Mouse (Mus musculus) left cerebral cortex, adult 8-10 months (tissue): ENCODE measurements around the gene Dtd1. TPM values are rescaled to one million over a fixed set of nuclear protein-coding genes. Genes with fewer than 3 reads are reported as not detected.
"Not testable (repeated sequence)": the region's sequence is repeated elsewhere in the genome, so short reads cannot be mapped to it uniquely, and the experiment has no call there.

Experiments
- DNase-seq, 2 experiments: peaks; one replicate each; pipeline ENCODE4 v3.0.0; 2022; ENCODE audit warnings: low spot score in 2 of 2
- total RNA-seq, 4 experiments: library from RNA; stranded (reverse); gene quantifications; 2 replicates each; pipeline ENCODE4 v1.2.4; 2022

Gene Dtd1
- 10 to 100 TPM; 59.8 to 64.5 (median 62.2) TPM for total RNA-seq

DNA sequence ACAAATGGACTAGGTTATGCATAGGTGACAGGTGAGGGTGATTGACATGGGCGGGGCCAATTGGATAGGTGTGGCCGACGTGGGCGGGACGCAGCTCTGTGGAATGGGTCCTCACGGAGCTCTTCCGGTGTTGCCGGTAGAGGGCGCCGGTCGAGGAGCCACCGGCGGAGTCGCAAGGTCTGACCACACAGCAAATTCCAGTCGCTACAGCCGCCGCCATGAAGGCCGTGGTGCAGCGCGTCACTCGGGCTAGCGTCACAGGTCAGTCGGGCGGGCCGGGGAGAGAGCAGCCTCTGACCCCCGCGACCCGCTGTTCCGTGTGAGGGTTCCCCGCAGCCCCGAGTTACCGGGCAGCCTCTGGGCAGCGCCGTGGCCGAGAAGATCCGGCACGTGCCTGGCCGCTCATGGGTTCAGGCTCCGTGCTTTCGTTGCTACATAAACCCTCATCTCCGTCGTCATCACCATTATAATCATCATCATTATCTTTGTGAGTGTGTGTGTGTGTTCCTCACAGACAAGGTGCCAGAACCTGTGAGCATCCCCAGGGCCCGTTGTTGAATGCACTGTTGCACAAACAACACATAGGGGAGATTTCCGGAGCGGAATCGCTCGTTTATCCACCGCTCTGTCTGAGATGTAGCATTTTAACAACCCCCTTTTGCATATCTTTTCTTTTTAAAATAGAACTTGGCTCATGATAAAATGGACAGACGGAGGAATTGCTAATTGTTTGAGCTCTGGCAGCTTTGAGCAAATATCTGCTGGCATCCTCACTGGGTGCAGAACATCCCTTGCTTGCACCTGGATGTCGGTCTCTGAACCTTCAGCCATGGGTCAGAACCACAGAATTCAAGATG lies at the start of gene Dtd1:
Gene Dtd1, plus strand, starts transcription at position 67 of the 857 bp plus-strand sequence.
- peak; percentile 77 to 90 for DNase-seq

DNA sequence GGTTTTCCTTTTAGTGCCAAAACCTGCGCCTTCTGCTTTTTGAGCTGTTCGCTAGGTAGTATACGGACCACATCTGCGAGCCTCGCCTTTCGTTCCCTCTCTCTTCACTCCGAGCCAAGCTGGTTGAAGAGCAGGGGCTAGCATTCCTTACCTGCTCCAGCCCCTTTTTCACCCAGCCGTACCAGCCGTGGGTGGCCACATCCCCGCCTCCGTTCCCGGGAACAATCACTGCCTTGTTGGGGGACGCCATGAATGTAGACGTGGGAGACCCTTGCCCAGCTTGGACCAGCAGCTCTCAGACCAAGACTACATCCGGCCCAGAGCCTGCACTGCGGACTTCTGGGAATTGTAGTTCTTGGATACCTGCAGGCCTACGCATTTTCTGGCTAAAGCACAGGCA lies 49.2 kb upstream of the Dtd1 start, which contains the start of gene Rbbp9:
Gene Rbbp9, minus strand, starts transcription at position 341 of the 400 bp plus-strand sequence.
- DNase-seq: peak; percentile 60 to 65

DNA sequence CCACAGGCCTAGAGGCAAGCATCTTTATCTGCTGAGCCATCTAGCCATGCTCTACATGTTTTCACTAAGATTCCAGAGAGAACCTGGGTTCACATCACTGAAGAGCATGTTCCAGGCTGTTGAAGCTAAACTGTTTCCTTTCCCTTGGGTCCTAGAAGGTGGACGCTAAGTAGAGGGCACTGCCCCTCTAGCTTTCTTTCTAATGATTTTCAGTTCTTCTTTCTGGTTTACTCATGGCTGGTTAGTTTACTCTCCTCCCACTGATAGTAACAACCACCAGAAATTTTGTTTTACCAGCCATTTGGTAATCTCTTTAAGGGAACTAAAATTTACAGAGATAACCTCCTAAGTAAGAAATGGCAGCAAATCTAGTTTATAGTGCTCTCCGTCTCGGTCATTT lies 45.8 kb upstream of the Dtd1 start:
- no peak for DNase-seq

DNA sequence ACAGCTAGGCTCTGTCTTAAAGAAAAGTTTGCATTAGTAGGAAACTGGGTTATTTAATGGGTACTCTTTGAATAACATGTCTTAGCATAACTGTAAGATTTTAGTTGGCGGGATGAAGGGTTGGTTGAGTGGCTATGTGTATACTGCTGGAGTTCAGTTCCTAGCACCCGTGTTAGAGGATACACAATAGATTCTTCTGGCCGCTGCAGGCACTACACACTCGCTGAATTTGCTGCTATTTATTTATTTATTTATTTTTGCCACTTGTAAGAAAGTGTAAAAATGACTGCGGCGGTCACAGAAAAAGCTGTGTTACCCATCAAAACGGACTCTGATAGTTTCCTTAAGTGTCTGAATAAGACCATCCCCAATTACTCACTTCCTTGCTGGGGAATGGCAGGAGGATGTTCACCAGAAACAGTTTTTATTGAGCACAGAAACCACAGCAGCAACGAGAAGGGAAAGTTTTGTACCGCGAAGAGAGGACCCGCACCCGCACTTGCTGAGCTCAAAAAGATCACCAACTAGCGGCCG lies 44.3 kb upstream of the Dtd1 start:
- DNase-seq: no peak

DNA sequence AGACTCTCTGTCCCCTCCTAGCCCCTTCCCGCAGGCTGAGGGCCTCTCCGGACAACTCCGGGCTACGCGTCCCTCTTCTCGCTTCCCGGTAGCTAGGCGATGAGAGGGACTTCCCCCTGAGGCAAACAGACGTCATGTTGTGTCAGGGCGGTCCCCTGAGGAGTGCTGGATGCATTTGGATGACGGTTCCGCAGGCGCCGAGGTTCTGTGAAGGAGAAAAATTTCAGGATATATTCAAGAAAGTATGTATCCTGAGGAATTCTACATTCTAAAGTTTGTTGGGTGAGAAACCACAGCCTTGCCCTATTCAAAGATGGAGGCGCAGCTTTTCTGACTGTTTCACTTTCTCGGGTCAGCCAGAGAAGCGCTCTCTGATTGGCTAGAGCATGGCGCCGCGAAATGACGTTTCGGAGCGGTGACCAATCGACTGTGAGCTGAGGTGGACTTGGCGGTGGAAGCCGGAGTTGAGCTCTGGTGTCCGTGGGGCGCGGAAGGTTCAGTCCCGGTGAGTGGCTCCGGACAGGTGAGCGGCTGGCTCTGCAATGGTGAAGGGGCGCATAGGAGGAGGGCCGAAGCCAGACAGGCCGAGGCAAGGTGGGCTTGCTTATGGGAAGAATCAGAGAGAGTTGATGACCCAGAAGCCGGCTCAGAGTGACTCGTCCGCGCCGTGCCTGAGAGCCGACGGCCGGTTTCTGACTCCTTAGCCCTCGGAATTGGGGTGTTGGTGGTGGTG lies 43.7 kb upstream of the Dtd1 start, which contains the start of gene Sec23b:
Gene Sec23b, plus strand, starts transcription at position 410 of the 733 bp plus-strand sequence.
- DNase-seq: peak; percentile 94 to 95

DNA sequence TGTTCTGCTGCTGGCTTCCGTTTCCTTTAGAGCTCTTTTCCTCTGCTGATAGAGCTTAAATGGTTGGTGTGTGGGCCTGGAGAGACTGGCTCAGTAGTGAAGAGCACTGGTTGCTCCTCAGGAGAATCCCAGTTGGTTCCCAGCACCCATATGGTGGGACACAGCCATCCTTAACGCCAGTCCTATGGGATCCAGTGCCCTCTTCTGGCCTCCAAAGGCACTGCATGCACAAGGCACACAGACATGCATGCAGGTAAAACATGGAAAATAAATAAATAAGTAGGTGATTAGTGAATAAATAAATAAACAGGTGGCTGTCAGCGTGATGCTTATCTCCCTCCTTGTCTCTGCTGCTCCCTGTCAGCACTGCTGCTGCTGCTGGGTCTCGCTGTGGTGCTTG lies 11.0 kb upstream of the Dtd1 start:
- no peak for DNase-seq

DNA sequence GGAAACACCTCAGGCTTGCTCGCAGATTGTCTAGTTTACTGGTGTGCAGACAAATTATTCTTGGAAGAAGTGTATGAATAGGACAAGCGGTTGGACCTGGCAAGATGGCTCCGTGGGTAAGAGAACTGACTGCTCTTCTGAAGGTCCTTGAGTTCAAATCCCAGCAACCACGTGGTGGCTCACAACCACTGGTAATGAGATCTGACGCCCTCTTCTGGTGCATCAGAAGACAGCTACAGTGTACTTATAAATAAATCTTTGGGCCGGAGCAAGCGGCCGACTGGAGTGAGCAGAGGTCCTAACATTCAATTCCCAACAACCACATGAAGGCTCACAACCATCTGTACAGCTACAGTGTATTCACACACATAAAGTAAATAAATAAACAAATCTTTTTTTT lies 6.7 kb upstream of the Dtd1 start:
- not testable (repeated sequence) for DNase-seq

DNA sequence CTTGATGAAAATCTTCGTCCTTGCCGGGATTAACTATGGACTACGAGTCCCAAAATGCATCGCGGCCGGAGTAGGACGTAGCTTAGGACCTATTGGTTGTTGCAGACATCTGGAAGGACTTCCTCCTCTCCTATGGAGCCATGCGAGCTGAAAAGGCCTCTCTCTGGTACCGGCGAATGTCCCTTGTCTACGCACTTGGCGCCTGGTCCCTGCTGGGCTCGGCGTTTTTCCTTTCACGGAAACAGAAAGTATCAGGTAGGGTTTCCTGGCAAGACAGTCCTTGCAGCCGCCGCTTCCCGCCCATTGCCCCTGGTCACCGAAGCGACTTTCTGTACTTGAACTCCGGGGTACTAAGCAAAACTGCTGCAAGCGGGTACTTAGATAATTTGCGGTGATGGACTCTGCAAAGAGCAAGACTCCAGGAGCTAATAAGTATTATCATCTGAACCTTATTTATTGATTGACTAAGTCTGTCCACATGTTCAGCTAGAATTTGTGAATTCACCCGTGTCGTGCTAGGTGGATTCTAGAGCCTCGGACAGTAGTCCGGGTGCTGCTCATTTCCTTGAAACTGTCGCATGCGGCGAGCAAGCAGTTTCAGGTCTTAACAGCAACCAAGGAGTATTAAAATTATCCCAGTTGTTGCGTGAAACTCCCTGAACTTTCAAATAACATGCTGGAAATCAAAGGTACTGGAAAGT lies 5.6 kb upstream of the Dtd1 start, which contains the start of gene Smim26:
Gene Smim26, plus strand, starts transcription at position 104 of the 701 bp plus-strand sequence.
- peak; percentile 65 to 83 for DNase-seq

DNA sequence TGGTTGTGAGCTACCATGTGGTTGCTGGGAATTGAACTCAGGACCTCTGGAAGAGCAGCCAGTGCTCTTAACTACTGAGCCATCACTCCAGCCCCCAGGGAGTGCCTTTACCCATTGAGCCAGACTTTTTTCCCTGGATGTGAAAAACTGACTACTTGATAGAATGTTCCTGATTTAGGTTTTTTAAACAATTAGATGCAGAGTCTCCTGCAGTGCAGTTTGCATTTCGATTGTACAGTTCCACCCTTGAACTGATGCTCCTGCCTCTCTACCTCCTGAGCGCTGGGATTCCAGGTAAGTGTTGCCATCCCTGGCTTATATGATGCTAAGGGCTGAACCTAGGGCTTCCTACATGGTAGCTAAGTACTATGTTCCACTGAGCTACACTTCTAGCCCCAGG lies 1.7 kb upstream of the Dtd1 start:
- DNase-seq: no peak

DNA sequence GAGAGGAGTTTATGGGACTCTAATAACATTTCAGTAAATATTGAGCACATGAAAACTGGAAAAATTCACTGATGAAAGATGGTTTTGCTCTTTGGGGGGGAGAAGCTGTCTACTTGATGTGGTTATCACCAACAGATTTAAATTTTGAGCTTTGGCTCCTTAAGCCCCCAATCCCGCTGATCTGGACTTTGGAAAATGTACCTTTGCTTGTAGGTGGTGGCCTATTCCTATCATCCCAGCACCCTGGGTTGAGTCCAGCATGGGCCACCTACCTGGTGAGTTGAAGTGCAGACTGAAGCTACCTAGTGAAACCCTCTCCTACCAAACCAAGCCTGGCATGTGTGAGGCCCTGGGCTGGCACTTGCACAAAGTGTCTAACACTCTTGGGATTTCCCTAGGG lies 1.9 kb downstream of the Dtd1 start:
- no peak for DNase-seq

DNA sequence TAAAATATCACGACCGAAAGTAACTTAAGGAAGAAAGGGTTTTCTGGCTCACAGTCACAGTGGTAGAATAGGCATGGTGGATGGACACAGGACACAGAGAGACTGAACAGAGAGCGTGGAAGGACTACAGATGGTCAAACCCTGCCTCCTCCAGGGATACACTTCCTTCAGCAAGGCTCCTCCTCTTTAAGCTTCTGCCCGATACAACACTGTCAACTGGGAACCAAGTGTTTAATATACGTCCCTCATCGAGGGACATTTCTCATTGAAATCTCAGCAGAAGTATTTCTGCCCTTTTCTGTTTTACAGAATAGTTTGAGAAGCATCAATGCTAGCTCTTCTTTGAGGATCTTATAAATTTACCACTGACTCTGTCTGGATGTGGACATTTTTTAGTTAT lies 14.3 kb downstream of the Dtd1 start:
- DNase-seq: no peak

DNA sequence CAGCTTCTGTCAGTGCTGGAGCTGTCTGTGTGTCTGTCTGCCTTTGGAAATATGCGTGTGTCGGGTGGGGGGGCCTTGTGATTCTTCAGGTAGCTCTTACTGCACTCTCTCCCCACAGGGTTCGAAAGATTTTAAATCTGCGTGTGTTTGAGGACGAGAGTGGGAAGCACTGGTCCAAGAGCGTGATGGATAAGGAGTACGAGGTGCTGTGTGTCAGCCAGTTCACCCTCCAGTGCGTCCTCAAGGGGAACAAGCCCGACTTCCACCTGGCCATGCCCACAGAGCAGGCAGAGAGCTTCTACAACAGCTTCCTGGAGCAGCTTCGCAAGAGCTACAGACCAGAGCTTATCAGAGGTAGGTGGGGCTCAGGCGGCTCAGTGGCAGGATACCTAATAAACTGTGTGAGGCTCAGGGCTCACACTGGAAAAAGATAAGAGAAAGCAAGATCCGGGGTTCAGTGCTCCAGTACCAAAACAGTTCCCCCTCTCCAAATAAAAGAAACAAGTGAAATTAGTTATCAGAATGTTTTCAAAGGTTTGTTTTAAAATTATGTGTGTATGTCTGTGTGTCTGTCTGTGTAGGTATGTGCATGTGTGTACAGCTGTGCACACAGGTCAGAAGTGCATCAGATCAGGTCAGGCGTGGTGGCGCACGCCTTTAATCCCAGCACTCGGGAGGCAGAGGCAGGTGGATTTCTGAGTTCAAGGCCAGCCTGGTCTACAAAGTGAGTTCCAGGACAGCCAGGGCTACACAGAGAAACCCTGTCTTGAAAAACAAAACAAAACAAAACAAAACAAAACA lies 17.6 kb downstream of the Dtd1 start:
- no peak for DNase-seq

DNA sequence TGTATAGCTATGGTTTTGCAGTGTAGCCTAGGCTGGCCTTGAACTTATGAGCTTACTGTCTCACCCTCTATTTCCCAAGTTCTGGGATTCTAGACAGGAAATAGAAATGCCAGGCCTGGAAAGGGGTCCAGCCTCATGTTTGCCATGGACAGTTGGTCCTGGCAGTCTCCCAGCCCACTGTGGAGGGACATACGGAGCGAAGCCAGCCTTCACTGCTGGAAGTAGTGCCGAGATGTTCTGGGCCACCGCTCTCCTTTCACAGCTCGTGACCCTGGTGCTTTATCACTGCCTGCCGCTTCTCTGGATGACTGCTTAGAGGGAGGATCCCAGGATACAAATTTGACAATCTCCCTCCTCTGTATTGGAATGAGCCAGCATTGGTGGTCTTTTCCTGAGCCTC lies 21.8 kb downstream of the Dtd1 start:
- DNase-seq: peak in 1 of 2 experiments; percentile 3

GRCm38 (mm10) chr2:144633551-144633950 lies 33.9 kb downstream of the Dtd1 start:
- DNase-seq: no peak

DNA sequence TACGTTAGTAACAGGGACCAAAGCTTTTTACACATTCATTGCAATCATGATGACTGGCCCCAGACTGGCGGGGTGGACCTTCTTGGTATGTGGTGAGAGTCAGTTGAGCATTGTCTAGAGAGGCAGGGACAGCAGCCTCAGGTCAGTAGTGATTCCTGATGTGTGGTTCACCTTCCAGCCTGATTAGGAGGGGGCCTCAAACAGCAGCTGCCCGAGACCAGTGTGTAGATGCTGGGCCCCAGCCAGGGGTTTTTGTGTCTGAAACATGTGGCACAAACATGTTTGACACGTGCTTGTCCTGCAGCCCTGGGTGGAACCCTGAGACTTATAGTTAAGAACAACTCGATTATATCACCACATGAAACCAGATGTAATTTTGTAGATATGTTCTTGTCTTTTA lies 34.5 kb downstream of the Dtd1 start:
- DNase-seq: no peak

GRCm38 (mm10) chr2:144634729-144635128 lies 35.0 kb downstream of the Dtd1 start:
- DNase-seq: no peak

GRCm38 (mm10) chr2:144635644-144636320 lies 36.1 kb downstream of the Dtd1 start:
- DNase-seq: peak; percentile 59 to 61

DNA sequence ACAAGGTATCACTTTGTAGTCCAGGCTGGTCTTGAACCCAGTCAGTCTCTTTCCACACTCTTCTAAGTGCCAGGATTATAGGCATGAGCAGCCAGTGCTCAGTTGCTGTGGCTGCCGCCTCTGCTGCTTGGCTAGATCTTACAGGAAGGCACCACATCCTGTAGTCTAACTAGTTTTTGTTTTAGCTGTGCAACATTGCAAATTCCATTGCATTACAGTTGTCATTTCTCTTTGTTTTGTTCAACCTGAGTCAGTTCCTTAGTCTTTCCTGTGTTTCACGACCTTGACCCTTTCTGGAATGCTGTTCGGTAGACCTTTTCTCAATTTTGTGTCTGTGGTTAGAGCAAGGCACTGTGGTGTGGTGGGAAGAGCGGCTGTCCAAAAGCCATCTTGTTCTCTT lies 37.5 kb downstream of the Dtd1 start:
- DNase-seq: no peak

DNA sequence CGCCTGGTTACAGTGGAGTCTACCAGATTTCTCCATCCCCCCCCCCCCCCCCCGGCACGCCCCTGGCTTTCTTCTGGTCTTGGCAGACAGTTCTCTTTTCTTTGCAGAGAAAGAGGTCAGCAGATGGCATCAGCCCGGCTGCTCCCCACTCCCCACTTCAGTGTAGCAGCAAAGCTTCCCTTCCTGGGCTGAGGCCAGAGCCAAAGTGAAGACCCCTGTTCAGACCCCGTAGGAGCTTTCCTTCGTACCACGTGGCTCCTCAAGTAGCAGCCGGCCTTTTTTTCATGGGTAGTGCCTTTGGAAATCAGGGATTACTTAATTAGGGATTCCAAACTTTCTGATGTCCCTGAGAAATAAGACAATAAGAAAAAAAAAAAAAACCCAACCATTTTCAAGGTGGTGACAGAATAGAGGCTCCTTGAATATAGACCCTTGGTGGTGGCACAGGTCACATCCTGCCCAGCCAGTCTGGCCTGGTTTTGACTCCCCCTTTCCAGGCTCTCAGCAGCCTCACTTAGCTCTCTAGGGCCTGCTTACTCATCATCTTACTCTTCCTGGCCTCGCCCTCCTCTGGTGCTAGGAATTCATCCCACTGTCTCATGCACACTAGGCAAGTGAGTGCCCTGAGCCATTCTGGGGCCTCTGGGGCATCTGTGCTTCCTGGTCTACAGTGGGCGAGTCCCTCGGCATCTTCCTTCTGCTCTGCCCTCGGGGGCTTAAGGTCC lies 38.1 kb downstream of the Dtd1 start:
- DNase-seq: no peak
